In genomic region chr6:85331221-85331735, GRCm38 (mm10) we compare ENCODE assay signal across 8 mouse cellular contexts. TPM values are rescaled to one million over a fixed set of nuclear protein-coding genes. Genes with fewer than 3 reads are reported as not detected.
DNase-seq lines count a peak whose midpoint lies in the region; ATAC-seq and TF ChIP-seq lines count a peak whose summit lies in the region.

No protein-coding gene starts in this region.

- WGBS in stomach, embryonic 15.5 days = 20% methylated on average over 6 of the region's 6 CpGs
- WGBS in heart, adult 2 months = 22% methylated on average over 6 of the region's 6 CpGs

- H3K9ac ChIP-seq in stomach, embryonic 15.5 days = no peak overlapping the region
- H3K9ac ChIP-seq in heart, adult 2 months (ENCODE audit: low read depth, low read length) = no peak overlapping the region

- TF ChIP-seq POLR2A in heart, adult 2 months (IDR thresholded peaks at IDR 0.05; ENCODE audit: insufficient read depth, low read depth, low read length) = no peak

- no peak for TF ChIP-seq CTCF in gastrocnemius, adult 2 months (IDR thresholded peaks at IDR 0.05)
- TF ChIP-seq CTCF in heart, adult 2 months (IDR thresholded peaks at IDR 0.05) = no peak

- peaks cover 18% of the 10 kb centered on the region; the same call in 1 of the 2 replicates for H3K4me1 ChIP-seq in stomach, embryonic 15.5 days
- H3K4me1 ChIP-seq in heart, adult 2 months (ENCODE audit: control insufficient read depth, insufficient read depth, low read length) = peaks cover 2% of the 10 kb centered on the region

- no peaks in the 10 kb centered on the region for H3K27me3 ChIP-seq in stomach, embryonic 15.5 days (replicated peaks)
- H3K27me3 ChIP-seq in heart, adult 2 months (ENCODE audit: control insufficient read depth, insufficient read depth, low read length) = no peaks in the 10 kb centered on the region

- peak overlapping the region; percentile 83 for H3K4me3 ChIP-seq in gastrocnemius, adult 2 months
- H3K4me3 ChIP-seq in stomach, embryonic 15.5 days (replicated peaks) = peak overlapping the region; percentile 77
- no peak overlapping the region for H3K4me3 ChIP-seq in heart, adult 2 months

- peak overlapping the region; percentile 99; the same call in 1 of the 2 replicates for H3K27ac ChIP-seq in gastrocnemius, adult 2 months
- peak overlapping the region; percentile 96 for H3K27ac ChIP-seq in stomach, embryonic 15.5 days
- no peak overlapping the region for H3K27ac ChIP-seq in heart, adult 2 months

- peak; percentile 60 for DNase-seq in gastrocnemius, adult 2 months
- no peak for DNase-seq in gastrocnemius, postnatal 25 days
- DNase-seq in right cerebral cortex, postnatal 25 days = peak; percentile 56
- no peak for DNase-seq in right cerebral cortex, postnatal 4 days
- peak; percentile 63 to 74 for DNase-seq in kidney, postnatal 25 days
- DNase-seq in urinary bladder, adult 2 months (ENCODE audit: low spot score) = no peak
- DNase-seq in heart, adult 2 months = no peak

- intact Hi-C loops in gastrocnemius, adult 2 months (cut with DNase I) = loop anchor here (5.0 kb wide), 1 partner anchor 69 kb away; no protein-coding TSS in a partner anchor
- intact Hi-C loops in heart, adult 2 months (cut with DNase I) = loop anchor here (5.0 kb wide), 4 partner anchors 69 to 194 kb away; partner anchors contain the start of genes Cct7, Pradc1 and Spr

- TF ChIP-seq EP300 in heart, adult 2 months (IDR thresholded peaks at IDR 0.05; ENCODE audit: insufficient read depth, low read depth, low read length) = no peak

- H3K36me3 ChIP-seq in stomach, embryonic 15.5 days = no peaks in the 10 kb centered on the region
- H3K36me3 ChIP-seq in heart, adult 2 months (ENCODE audit: control insufficient read depth, insufficient read depth, low read length) = no peaks in the 10 kb centered on the region

- H3K4me2 ChIP-seq in stomach, embryonic 15.5 days = peak overlapping the region; percentile 98

- peak; percentile 37; the same call in 1 of the 2 replicates for ATAC-seq in stomach, embryonic 15.5 days (ENCODE audit: insufficient read depth, low FRiP score, low read depth)

- H3K9me3 ChIP-seq in stomach, embryonic 15.5 days = no peaks in the 10 kb centered on the region

- no peaks in the 10 kb centered on the region for H3K79me2 ChIP-seq in heart, adult 2 months (replicated peaks; ENCODE audit: control insufficient read depth, insufficient read depth, low read length)

RNA-seq across cellular contexts. Expression of gene Sfxn5, which starts 1.9 kb away (rescaled TPM):
- 1 to 10 TPM; 5.9 to 7.3 TPM for total RNA-seq in gastrocnemius, adult 2 months (2021)
- total RNA-seq in gastrocnemius, postnatal 25 days (2021) = 1 to 10 TPM; 5.0 to 7.3 TPM
- polyA plus RNA-seq in stomach, embryonic 15.5 days (2015; fragmentation: Nextera tagmentation; extraction: Ambion mirVana) = 11.0 and 11.5 TPM in 2 replicates
- 3.9 and 4.2 TPM in 2 replicates for polyA plus RNA-seq in urinary bladder, adult 2 months (2012; rRNA removed)
- 1 to 10 TPM; 4.2 to 5.3 TPM for total RNA-seq in heart, adult 2 months (2021)
- polyA plus RNA-seq in heart, adult 2 months (2012; rRNA removed) = 4.9 and 5.9 TPM in 2 replicates

RNA-seq across cellular contexts. Expression of gene Rab11fip5, which starts 43.2 kb away (rescaled TPM):
- 10 to 100 TPM; 24.2 to 28.2 TPM for total RNA-seq in gastrocnemius, adult 2 months (2021)
- total RNA-seq in gastrocnemius, postnatal 25 days (2021) = 10 to 100 TPM; 22.7 to 26.5 TPM
- 11.1 and 12.2 TPM in 2 replicates for polyA plus RNA-seq in stomach, embryonic 15.5 days (2015; fragmentation: Nextera tagmentation; extraction: Ambion mirVana)
- polyA plus RNA-seq in urinary bladder, adult 2 months (2012; rRNA removed) = 56.5 and 58.1 TPM in 2 replicates
- total RNA-seq in heart, adult 2 months (2021) = 10 to 100 TPM; 59.3 to 73.9 TPM
- polyA plus RNA-seq in heart, adult 2 months (2012; rRNA removed) = 41.6 and 55.0 TPM in 2 replicates

Comparison
In these comparisons a context has a peak if more than half of its experiments do, and no peak if none do; other contexts are left out.
1. DNase-seq: peak in gastrocnemius, adult 2 months (single experiment), right cerebral cortex, postnatal 25 days (single experiment) and kidney, postnatal 25 days (2 of 2); none in gastrocnemius, postnatal 25 days (single experiment), right cerebral cortex, postnatal 4 days (single experiment), urinary bladder, adult 2 months (single experiment) and heart, adult 2 months (0 of 2).